Mouse (Mus musculus): ENCODE measurements around the gene Armc9. TPM values are rescaled to one million over a fixed set of nuclear protein-coding genes. Genes with fewer than 3 reads are reported as not detected.

Gene Armc9
- total and polyA plus RNA-seq, 2 experiments, result 3.2 to 4.4 TPM

GRCm38 (mm10) chr1:86269190-86269508, 114.6 kb downstream of the Armc9 start:
- no peak for DNase-seq (ENCODE audit: extremely low read depth, low read depth, low spot score)
- H3K4me1 ChIP-seq (ENCODE audit: control insufficient read depth, insufficient read depth, low read length), result no peaks in the 10 kb centered on the region
- H3K4me3 ChIP-seq (ENCODE audit: insufficient read depth, low read depth, low read length), result no peak overlapping the region
- no peak overlapping the region for H3K9ac ChIP-seq (ENCODE audit: low read depth, low read length)
- WGBS, result 81% methylated on average over 4 of the region's 4 CpGs
- no peaks in the 10 kb centered on the region for H3K27me3 ChIP-seq (ENCODE audit: control insufficient read depth, insufficient read depth, low read length)
- H3K27ac ChIP-seq (replicated peaks; ENCODE audit: insufficient read depth, low read depth, low read length), result no peak overlapping the region
- no peaks in the 10 kb centered on the region for H3K79me2 ChIP-seq (ENCODE audit: control insufficient read depth, insufficient read depth, low read length)
- no peaks in the 10 kb centered on the region for H3K36me3 ChIP-seq (ENCODE audit: control insufficient read depth, insufficient read depth, low read length)
- no peak for TF ChIP-seq CTCF (IDR thresholded peaks at IDR 0.05; ENCODE audit: low read depth, low read length)
- no peak for TF ChIP-seq POLR2A (IDR thresholded peaks at IDR 0.05; ENCODE audit: extremely low read depth, insufficient read depth, low read length)

DNA sequence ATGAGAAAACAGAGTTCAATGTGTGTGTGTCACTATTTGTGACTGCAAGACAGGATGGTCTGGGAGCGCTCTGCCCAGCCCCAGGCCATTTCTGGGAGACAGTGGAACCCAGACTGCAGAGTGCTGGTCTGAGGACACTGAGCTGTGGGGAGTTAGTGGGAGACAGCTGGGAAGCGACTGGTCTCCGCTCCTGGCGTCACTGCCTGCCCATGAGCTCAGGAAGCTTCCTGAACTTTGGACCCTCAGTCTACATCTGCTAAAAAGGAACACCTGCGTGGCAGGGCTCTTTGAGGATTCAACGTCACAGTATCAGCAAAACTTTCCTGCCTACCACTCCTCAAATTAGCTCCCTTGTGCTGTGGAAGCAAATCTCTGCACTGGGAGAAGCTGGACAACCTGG, 117.1 kb downstream of the Armc9 start:
- no peaks in the 10 kb centered on the region for H3K4me1 ChIP-seq (ENCODE audit: control insufficient read depth, insufficient read depth, low read length)
- no peak for DNase-seq (ENCODE audit: extremely low read depth, low read depth, low spot score)
- WGBS, result 44% methylated on average over 6 of the region's 6 CpGs

DNA sequence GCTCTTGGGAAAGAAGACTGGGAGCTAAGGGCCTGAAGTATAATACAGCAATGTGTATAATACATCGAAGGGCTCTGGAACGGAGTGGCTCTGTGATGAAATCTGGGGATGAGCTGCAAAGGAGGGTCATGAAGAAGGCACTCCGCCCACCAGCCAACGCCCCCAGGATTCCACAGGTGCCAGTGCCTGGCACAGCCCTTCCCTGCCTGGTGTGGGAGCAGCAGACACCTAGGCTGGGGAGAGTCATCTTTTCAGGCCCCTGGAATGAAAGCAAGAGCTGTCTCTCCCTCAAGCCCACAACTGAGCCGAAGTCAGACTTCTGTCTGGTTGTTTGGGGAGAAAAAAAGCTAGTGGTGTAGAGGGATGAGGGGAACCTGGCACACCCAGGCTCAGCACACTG, 122.5 kb downstream of the Armc9 start:
- no peak for DNase-seq (ENCODE audit: extremely low read depth, low read depth, low spot score)
- Histone ChIP-seq H3K27me3 (ENCODE audit: control insufficient read depth, insufficient read depth, low read length) (no peaks in the 10 kb centered on the region), H3K4me1 (ENCODE audit: control insufficient read depth, insufficient read depth, low read length) (no peaks in the 10 kb centered on the region), H3K9ac (ENCODE audit: low read depth, low read length) (no peak overlapping the region), H3K27ac (replicated peaks; ENCODE audit: insufficient read depth, low read depth, low read length) (no peak overlapping the region), H3K4me3 (ENCODE audit: insufficient read depth, low read depth, low read length) (no peak overlapping the region), H3K79me2 (ENCODE audit: control insufficient read depth, insufficient read depth, low read length) (no peaks in the 10 kb centered on the region), H3K36me3 (ENCODE audit: control insufficient read depth, insufficient read depth, low read length) (no peaks in the 10 kb centered on the region)
- TF ChIP-seq POLR2A (IDR thresholded peaks at IDR 0.05; ENCODE audit: extremely low read depth, insufficient read depth, low read length) (no peak), CTCF (IDR thresholded peaks at IDR 0.05; ENCODE audit: low read depth, low read length) (no peak)
- WGBS, result 90% methylated on average over 5 of the region's 5 CpGs

More for the DNA sequence above, 117.1 kb downstream of the Armc9 start:
- Histone ChIP-seq H3K9ac (ENCODE audit: low read depth, low read length) (no peak overlapping the region), H3K27me3 (ENCODE audit: control insufficient read depth, insufficient read depth, low read length) (no peaks in the 10 kb centered on the region), H3K79me2 (ENCODE audit: control insufficient read depth, insufficient read depth, low read length) (no peaks in the 10 kb centered on the region), H3K27ac (replicated peaks; ENCODE audit: insufficient read depth, low read depth, low read length) (no peak overlapping the region), H3K4me3 (ENCODE audit: insufficient read depth, low read depth, low read length) (no peak overlapping the region), H3K36me3 (ENCODE audit: control insufficient read depth, insufficient read depth, low read length) (no peaks in the 10 kb centered on the region)
- TF ChIP-seq CTCF (IDR thresholded peaks at IDR 0.05; ENCODE audit: low read depth, low read length) (no peak), POLR2A (IDR thresholded peaks at IDR 0.05; ENCODE audit: extremely low read depth, insufficient read depth, low read length) (no peak)

GRCm38 (mm10) chr1:86281781-86282536, 127.4 kb downstream of the Armc9 start:
- no peak overlapping the region for H3K27ac ChIP-seq (replicated peaks; ENCODE audit: insufficient read depth, low read depth, low read length)
- 82% methylated on average over 11 of the region's 11 CpGs for WGBS
- H3K27me3 ChIP-seq (ENCODE audit: control insufficient read depth, insufficient read depth, low read length), result no peaks in the 10 kb centered on the region

GRCm38 (mm10) chr1:86284101-86284500, 129.5 kb downstream of the Armc9 start:
- Histone ChIP-seq H3K4me1 (ENCODE audit: control insufficient read depth, insufficient read depth, low read length) (peaks cover 1% of the 10 kb centered on the region; the same call in 1 of the 2 replicates), H3K36me3 (ENCODE audit: control insufficient read depth, insufficient read depth, low read length) (no peaks in the 10 kb centered on the region), H3K4me3 (ENCODE audit: insufficient read depth, low read depth, low read length) (no peak overlapping the region), H3K27me3 (ENCODE audit: control insufficient read depth, insufficient read depth, low read length) (no peaks in the 10 kb centered on the region), H3K27ac (replicated peaks; ENCODE audit: insufficient read depth, low read depth, low read length) (no peak overlapping the region), H3K79me2 (ENCODE audit: control insufficient read depth, insufficient read depth, low read length) (no peaks in the 10 kb centered on the region), H3K9ac (ENCODE audit: low read depth, low read length) (no peak overlapping the region)
- 68% methylated on average over 5 of the region's 5 CpGs for WGBS
- no peak for DNase-seq (ENCODE audit: extremely low read depth, low read depth, low spot score)
- no peak for TF ChIP-seq POLR2A (IDR thresholded peaks at IDR 0.05; ENCODE audit: extremely low read depth, insufficient read depth, low read length)
- no peak for TF ChIP-seq CTCF (IDR thresholded peaks at IDR 0.05; ENCODE audit: low read depth, low read length)

More at GRCm38 (mm10) chr1:86281781-86282536, 127.4 kb downstream of the Armc9 start:
- TF ChIP-seq POLR2A (IDR thresholded peaks at IDR 0.05; ENCODE audit: extremely low read depth, insufficient read depth, low read length) (no peak), CTCF (IDR thresholded peaks at IDR 0.05; ENCODE audit: low read depth, low read length) (no peak)
- Histone ChIP-seq H3K4me3 (ENCODE audit: insufficient read depth, low read depth, low read length) (no peak overlapping the region), H3K9ac (ENCODE audit: low read depth, low read length) (no peak overlapping the region), H3K79me2 (ENCODE audit: control insufficient read depth, insufficient read depth, low read length) (no peaks in the 10 kb centered on the region), H3K4me1 (ENCODE audit: control insufficient read depth, insufficient read depth, low read length) (no peaks in the 10 kb centered on the region), H3K36me3 (ENCODE audit: control insufficient read depth, insufficient read depth, low read length) (no peaks in the 10 kb centered on the region)
- no peak for DNase-seq (ENCODE audit: extremely low read depth, low read depth, low spot score)

DNA sequence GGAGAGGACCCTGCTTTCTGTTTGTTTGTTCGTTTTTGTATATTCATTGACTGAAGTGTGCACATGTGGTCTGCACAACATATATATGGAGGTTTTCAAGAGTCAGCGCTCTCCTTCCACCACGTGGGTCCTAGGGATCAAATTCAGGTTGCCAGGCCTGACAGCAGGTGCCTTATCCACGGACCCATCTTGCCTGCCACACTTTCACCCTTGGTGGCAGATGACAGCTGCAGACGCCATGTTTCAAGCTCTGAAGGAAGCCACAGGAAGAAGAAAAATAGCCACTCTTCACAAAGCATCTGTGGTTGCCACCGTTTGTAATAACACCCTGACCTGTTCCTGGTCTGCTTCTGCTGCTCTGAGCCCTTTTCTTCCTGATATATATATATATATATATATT, 130.7 kb downstream of the Armc9 start:
- WGBS, result 82% methylated on average over 6 of the region's 6 CpGs
- peaks cover 1% of the 10 kb centered on the region; the same call in 1 of the 2 replicates for H3K4me1 ChIP-seq (ENCODE audit: control insufficient read depth, insufficient read depth, low read length)
- H3K27ac ChIP-seq (replicated peaks; ENCODE audit: insufficient read depth, low read depth, low read length), result no peak overlapping the region
- DNase-seq (ENCODE audit: extremely low read depth, low read depth, low spot score), result no peak
- no peaks in the 10 kb centered on the region for H3K36me3 ChIP-seq (ENCODE audit: control insufficient read depth, insufficient read depth, low read length)
- TF ChIP-seq POLR2A (IDR thresholded peaks at IDR 0.05; ENCODE audit: extremely low read depth, insufficient read depth, low read length), result no peak
- no peak for TF ChIP-seq CTCF (IDR thresholded peaks at IDR 0.05; ENCODE audit: low read depth, low read length)
- H3K9ac ChIP-seq (ENCODE audit: low read depth, low read length), result no peak overlapping the region
- H3K79me2 ChIP-seq (ENCODE audit: control insufficient read depth, insufficient read depth, low read length), result no peaks in the 10 kb centered on the region
- H3K27me3 ChIP-seq (ENCODE audit: control insufficient read depth, insufficient read depth, low read length), result no peaks in the 10 kb centered on the region
- H3K4me3 ChIP-seq (ENCODE audit: insufficient read depth, low read depth, low read length), result no peak overlapping the region

Data from liver, adult 2 months (tissue).